Mouse (Mus musculus) liver, embryonic 14.5 days (tissue): Measurements from ENCODE around the gene Sdc3. TPM values are rescaled to one million over a fixed set of nuclear protein-coding genes. Genes with fewer than 3 reads are reported as not detected.

ENCODE experiments used
- ATAC-seq: fragments of 200-750 bp; cut with Nextera tagmentation; 2 replicates; pipeline ENCODE4 v1.8.0; 2017; ENCODE audit warnings: moderate number of reproducible peaks, mild to moderate bottlenecking, moderate library complexity; ENCODE audit not compliant: insufficient read depth
- DNase-seq, 3 experiments: peaks; one replicate each; pipeline ENCODE4 v3.0.0-alpha.2; 2012 to 2013; ENCODE audit warnings: low read depth in 3 of 3, low spot score in 3 of 3
- H3K27ac ChIP-seq: fragments of 300-500 bp; sonication (generic); 2 replicates; pipeline ENCODE4 v1.5.1; 2014; ENCODE audit warnings: moderate library complexity, mild to moderate bottlenecking, control low read depth, inconsistent platforms
- H3K27me3 ChIP-seq: fragments of 300-500 bp; sonication (generic); 2 replicates; pipeline ENCODE4 v1.6.1; 2014; ENCODE audit warnings: mild to moderate bottlenecking, low read length, moderate library complexity; ENCODE audit not compliant: control insufficient read depth, insufficient read depth
- H3K36me3 ChIP-seq: fragments of 300-500 bp; sonication (generic); replicated peaks from 2 replicates; pipeline ENCODE4 v1.6.1; 2014; ENCODE audit warnings: low read depth; ENCODE audit not compliant: control insufficient read depth, insufficient read depth
- H3K4me1 ChIP-seq, 2 experiments: fragments of 200-500 bp in 1 of 2; fragments of 300-500 bp in 1 of 2; sonication (generic) in 1 of 2; replicated peaks; 2 replicates each; pipeline ENCODE4 v1.6.1; 2012 to 2014; ENCODE audit warnings: antibody characterized with exemption in 1 of 2, inconsistent platforms in 1 of 2, low read length in 1 of 2; ENCODE audit not compliant: control insufficient read depth in 2 of 2, insufficient read depth in 2 of 2
- H3K4me2 ChIP-seq: fragments of 300-500 bp; sonication (generic); 2 replicates; pipeline ENCODE4 v1.6.1; 2014; ENCODE audit warnings: low read depth, mild to moderate bottlenecking, control low read depth, moderate library complexity
- H3K4me3 ChIP-seq, 2 experiments: fragments of 200-500 bp in 1 of 2; fragments of 300-500 bp in 1 of 2; sonication (generic) in 1 of 2; 2 replicates each; pipeline ENCODE4 v1.5.1; 2012 to 2014; ENCODE audit warnings: low read depth in 2 of 2, low read length in 2 of 2, mild to moderate bottlenecking in 2 of 2, control low read depth in 1 of 2, inconsistent platforms in 1 of 2, moderate library complexity in 1 of 2; ENCODE audit not compliant: insufficient read depth in 1 of 2
- H3K9ac ChIP-seq: fragments of 300-500 bp; sonication (generic); replicated peaks from 2 replicates; pipeline ENCODE4 v1.6.1; 2014; ENCODE audit warnings: mild to moderate bottlenecking, control low read depth, moderate library complexity
- H3K9me3 ChIP-seq: fragments of 300-500 bp; sonication (generic); 2 replicates; pipeline ENCODE4 v1.6.1; 2016; ENCODE audit warnings: low read length, mixed read lengths; ENCODE audit not compliant: control insufficient read depth
- CTCF ChIP-seq: IDR thresholded peaks from 2 replicates; pipeline ENCODE4 v1.5.1; 2016; ENCODE audit warnings: antibody characterized with exemption, low read depth, control low read depth
- EP300 ChIP-seq: IDR thresholded peaks from 2 replicates; pipeline ENCODE4 v1.6.1; 2016; ENCODE audit warnings: antibody characterized with exemption, low read depth
- WGBS: fragments of 180-500 bp; shearing (Covaris S2); extraction: QIAGEN DNeasy Blood & Tissue Kit; methylation state at CpG from one replicate; pipeline ENCODE4 v1.1.7; 2014; ENCODE audit not compliant: insufficient replicate concordance; 5-methylcytosine and 5-hydroxymethylcytosine counted together
- polyA plus RNA-seq, 2 experiments: library from polyadenylated mRNA; depleted of rRNA in 1 of 2; stranded (reverse) in 1 of 2; unstranded in 1 of 2; fragments of >200 nt; fragmentation: Nextera tagmentation in 1 of 2; extraction: Ambion mirVana in 1 of 2; gene quantifications; 2 replicates each; pipeline versions ENCODE4 v1.2.1 to v1.2.3; 2012 to 2014

Sdc3 gene
- polyA plus RNA-seq, 2 experiments = 4.4 to 7.3 TPM

DNA sequence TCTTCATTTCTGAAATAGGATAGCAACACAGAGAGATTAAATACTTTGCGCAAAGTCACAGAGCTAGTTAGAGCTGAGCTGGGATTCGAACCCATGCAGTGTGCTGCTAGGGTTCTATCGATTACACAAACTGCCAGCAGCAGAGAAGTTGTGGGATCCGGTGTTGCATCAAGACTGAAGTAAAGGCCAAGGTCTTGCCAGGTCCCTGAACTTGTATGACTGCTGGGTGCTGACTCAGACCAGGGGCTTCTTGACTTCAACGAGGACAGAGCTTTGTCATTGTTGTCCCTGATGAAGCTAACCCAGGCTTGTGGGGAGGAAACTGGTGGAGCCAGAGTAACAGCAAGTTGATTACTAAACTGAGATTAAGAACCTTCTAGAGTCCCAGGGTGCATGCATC, 8.9 kb downstream of the Sdc3 start:
- no peak overlapping the region for H3K4me2 ChIP-seq
- no peaks in the 10 kb centered on the region; a peak in 1 of 4 replicates for H3K4me1 ChIP-seq
- no peak overlapping the region for H3K9ac ChIP-seq
- no peaks in the 10 kb centered on the region for H3K9me3 ChIP-seq
- DNase-seq (no peak), ATAC-seq (no peak)
- 69% methylated on average over 5 of the region's 5 CpGs for WGBS
- no peaks in the 10 kb centered on the region for H3K27me3 ChIP-seq
- TF ChIP-seq EP300 (no peak), CTCF (no peak)
- H3K4me3 ChIP-seq = no peak overlapping the region
- no peak overlapping the region for H3K27ac ChIP-seq
- H3K36me3 ChIP-seq = no peaks in the 10 kb centered on the region

GRCm38 (mm10) chr4:130801624-130802329, 9.4 kb downstream of the Sdc3 start:
- Histone ChIP-seq H3K36me3 (no peaks in the 10 kb centered on the region), H3K4me1 (no peaks in the 10 kb centered on the region; a peak in 1 of 4 replicates), H3K9me3 (no peaks in the 10 kb centered on the region), H3K4me3 (no peak overlapping the region), H3K27me3 (no peaks in the 10 kb centered on the region), H3K9ac (no peak overlapping the region), H3K27ac (no peak overlapping the region), H3K4me2 (no peak overlapping the region)
- DNase-seq = no peak
- no peak for ATAC-seq
- WGBS = 52% methylated on average over 10 of the region's 10 CpGs
- TF ChIP-seq CTCF = no peak

- Histone ChIP-seq H3K27ac (no peak overlapping the region), H3K4me2 (no peak overlapping the region), H3K9ac (no peak overlapping the region), H3K36me3 (no peaks in the 10 kb centered on the region), H3K27me3 (no peaks in the 10 kb centered on the region), H3K9me3 (no peaks in the 10 kb centered on the region), H3K4me3 (no peak overlapping the region), H3K4me1 (no peaks in the 10 kb centered on the region)
- DNase-seq (no peak), ATAC-seq (no peak)
- 52% methylated on average over 2 of the region's 2 CpGs for WGBS
- no peak for TF ChIP-seq EP300
- TF ChIP-seq CTCF = no peak
Measured at GRCm38 (mm10) chr4:130803591-130803990, 11.3 kb downstream of the Sdc3 start.

DNA sequence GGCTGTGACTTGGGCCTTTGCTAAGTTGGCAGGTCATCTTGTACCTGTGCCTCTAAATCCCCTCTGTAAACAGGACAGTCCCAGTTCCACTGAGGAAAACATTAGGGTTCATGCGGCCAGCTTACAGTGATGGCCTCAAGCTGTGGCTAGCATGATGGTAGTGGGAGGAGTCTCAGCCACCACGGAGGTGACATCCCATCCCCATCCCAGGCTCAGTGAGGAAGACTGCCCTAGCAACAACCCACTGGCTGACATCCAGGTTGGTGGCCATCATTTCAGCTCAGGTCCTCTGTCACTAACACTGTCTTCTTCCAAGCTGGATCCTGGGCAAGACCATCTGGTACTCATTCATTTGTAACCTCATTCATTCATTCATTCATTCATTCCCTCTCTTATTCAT, 12.0 kb downstream of the Sdc3 start:
- TF ChIP-seq EP300 (no peak), CTCF (no peak)
- H3K9ac ChIP-seq = no peak overlapping the region
- no peaks in the 10 kb centered on the region for H3K36me3 ChIP-seq
- H3K4me1 ChIP-seq = no peaks in the 10 kb centered on the region
- WGBS = 47% methylated on average over 2 of the region's 2 CpGs
- no peak overlapping the region for H3K4me2 ChIP-seq
- H3K27ac ChIP-seq = no peak overlapping the region
- DNase-seq = no peak
- H3K27me3 ChIP-seq = no peaks in the 10 kb centered on the region
- no peak for ATAC-seq
- no peak overlapping the region for H3K4me3 ChIP-seq
- H3K9me3 ChIP-seq = no peaks in the 10 kb centered on the region

DNA sequence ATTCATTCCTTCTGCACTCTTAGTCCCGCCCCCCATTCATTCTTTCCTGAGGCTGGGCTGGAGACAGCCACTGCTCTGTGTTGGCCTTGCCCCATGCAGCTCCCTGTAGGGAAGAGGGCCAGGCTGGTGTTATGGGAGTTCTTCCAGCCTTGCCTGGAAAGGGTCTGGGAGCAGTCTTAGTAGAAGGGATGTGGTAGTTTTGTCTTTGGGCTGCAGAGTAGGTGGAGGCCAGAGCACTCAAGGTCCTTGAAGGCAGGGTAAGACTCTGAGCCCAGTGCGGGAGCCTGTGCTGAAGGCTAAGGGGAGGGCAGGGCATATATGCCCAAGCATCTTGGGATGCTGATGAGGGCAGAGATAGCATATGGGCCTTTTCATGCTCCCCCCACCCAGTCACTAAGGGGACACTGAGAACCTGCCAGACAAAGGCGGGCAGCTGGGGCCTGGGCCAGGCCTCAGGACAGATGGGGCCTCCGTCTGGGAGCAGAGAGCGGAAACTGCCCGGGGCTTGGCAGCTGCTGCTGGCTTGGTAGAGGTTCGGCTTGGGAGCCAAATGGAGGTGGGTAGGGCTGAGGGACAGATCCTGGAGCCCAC, 12.5 kb downstream of the Sdc3 start:
- Histone ChIP-seq H3K27me3 (no peaks in the 10 kb centered on the region), H3K9me3 (no peaks in the 10 kb centered on the region), H3K4me2 (no peak overlapping the region), H3K36me3 (no peaks in the 10 kb centered on the region), H3K4me3 (no peak overlapping the region), H3K4me1 (no peaks in the 10 kb centered on the region), H3K27ac (no peak overlapping the region), H3K9ac (no peak overlapping the region)
- TF ChIP-seq EP300 (no peak), CTCF (no peak)
- DNase-seq (no peak), ATAC-seq (no peak)
- WGBS = 66% methylated on average over 7 of the region's 7 CpGs
